Mouse (Mus musculus): ENCODE data around the gene Pde7b.

GRCm38 (mm10) chr10:20478456-20478855 lies 246.4 kb downstream of the Pde7b start:
- TF ChIP-seq HCFC1 (IDR thresholded peaks at IDR 0.05; ENCODE audit: low read depth, low read length), result no peak
- no peak for TF ChIP-seq CTCF (conservative IDR thresholded peaks at IDR 0.05 in 1 of 2, IDR thresholded peaks at IDR 0.05 in 1 of 2; ENCODE audit: low read depth in 2 of 2, low read length in 2 of 2)
- no peak for TF ChIP-seq USF1 (IDR thresholded peaks at IDR 0.05; ENCODE audit: low read depth, low read length)
- no peak for TF ChIP-seq ZNF384 (IDR thresholded peaks at IDR 0.05; ENCODE audit: low read depth, low read length)
- no peak for TF ChIP-seq ZC3H11A (IDR thresholded peaks at IDR 0.05; ENCODE audit: low read depth, low read length)
- no peak for TF ChIP-seq POLR2A (IDR thresholded peaks at IDR 0.05; ENCODE audit: low read depth, low read length)
- no peak for TF ChIP-seq EP300 (IDR thresholded peaks at IDR 0.05; ENCODE audit: low read length)
- TF ChIP-seq POLR2AphosphoS2 (IDR thresholded peaks at IDR 0.05; ENCODE audit: low read depth, low read length), result no peak
- TF ChIP-seq SIN3A (IDR thresholded peaks at IDR 0.05; ENCODE audit: low read length), result no peak
- TF ChIP-seq MXI1 (IDR thresholded peaks at IDR 0.05; ENCODE audit: low read depth, low read length), result no peak
- TF ChIP-seq RCOR1 (conservative IDR thresholded peaks at IDR 0.05; ENCODE audit: low read depth, low read length), result no peak
- no peak for TF ChIP-seq CHD2 (IDR thresholded peaks at IDR 0.05; ENCODE audit: low read length)

Data from CH12.LX (cell line).